Mouse (Mus musculus): ENCODE measurements around the gene Smyd3.

DNA sequence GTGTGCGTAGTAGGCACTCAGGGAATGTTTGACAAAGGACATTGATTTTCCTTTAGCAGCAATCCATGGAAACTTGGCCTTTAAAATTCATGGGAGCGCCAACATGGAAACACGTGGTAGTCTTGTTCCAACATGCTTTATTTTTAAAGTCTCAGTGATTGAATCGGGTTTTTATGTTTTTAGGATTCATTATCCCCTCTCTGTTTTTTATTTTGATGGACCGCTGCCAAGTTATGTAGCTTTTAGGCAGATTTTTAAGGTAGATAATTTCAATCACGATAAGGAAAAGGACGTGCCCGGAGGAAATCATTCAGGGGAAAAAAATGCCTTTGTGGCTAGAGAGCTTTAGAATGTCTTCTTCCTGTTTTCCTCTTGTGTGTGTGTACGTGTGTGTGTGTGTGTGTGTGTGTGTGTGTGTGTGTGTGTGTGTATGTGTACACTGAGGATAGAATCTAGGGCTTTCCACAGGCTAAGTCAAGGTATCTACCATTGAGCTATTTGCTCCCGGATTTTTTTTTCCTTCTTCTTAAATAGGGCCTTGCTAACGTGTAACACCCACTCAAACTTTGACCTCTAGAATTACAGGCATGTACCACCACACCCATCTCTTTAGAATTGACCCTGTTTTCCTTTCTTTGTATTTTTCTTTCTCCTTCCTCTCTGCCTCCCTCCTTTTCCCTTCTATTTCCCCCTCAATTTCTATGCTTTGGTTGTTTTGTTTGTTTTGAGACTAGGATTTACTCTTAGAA is 41.8 kb upstream of the Smyd3 start:
- TF ChIP-seq CTCF (IDR thresholded peaks at IDR 0.05; ENCODE audit: low read depth, low read length) (no peak), POLR2A (IDR thresholded peaks at IDR 0.05; ENCODE audit: extremely low read depth, insufficient read depth, low read length) (no peak)

All from liver, adult 2 months (tissue).